In the genomic region with DNA sequence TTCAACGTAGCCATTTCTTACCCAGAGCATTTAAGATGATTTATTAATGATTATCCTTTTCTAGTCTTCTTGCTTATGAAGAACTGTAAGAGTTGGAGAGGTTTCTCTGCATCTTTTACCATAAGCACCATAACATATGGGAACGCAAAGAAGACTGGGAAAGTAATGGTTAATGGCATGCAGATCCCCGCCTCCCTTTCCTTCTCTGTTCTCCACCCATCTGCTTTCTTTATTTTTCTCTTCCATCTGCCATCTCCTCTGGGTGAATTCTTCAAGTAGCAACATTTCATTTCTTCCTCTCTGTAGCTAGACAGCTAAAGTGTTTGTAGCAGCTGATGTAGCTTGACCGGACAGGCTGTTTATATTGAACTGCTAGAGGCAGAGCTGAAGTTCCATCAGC, we compare ENCODE assay signal across 21 mouse cellular contexts. TPM values are rescaled to one million over a fixed set of nuclear protein-coding genes. Genes with fewer than 3 reads are reported as not detected.
"Had no signal": no experiment of that assay in that cellular context is flagged by ENCODE, and none has a peak within 500 bp of the region (broad histone marks: within the 10 kb centered on the region; RNA-seq: fewer than 3 reads in every experiment).

No protein-coding gene starts in this region.

- H3K4me1 ChIP-seq: limb, embryonic 15.5 days; liver, embryonic 15.5 days; lung, embryonic 15.5 days; midbrain, embryonic 10.5 days; midbrain, embryonic 13.5 days; neural tube, embryonic 13.5 days; stomach, embryonic 15.5 days had no signal

- H3K9me3 ChIP-seq: limb, embryonic 12.5 days; limb, embryonic 15.5 days; liver, embryonic 15.5 days; lung, embryonic 15.5 days; megakaryocyte, embryonic 14.5 days; midbrain, embryonic 10.5 days; midbrain, embryonic 13.5 days; neural tube, embryonic 13.5 days; stomach, embryonic 15.5 days had no signal

- DNase-seq: kidney, adult 9 months; kidney, postnatal 14 days; lung, adult 18-20 months; lung, postnatal 36 days; retina, postnatal 1 day; right cerebral cortex, postnatal 25 days; spleen, adult 18-20 months; thymus, postnatal 25 days had no signal

- ATAC-seq: midbrain, embryonic 13.5 days; midbrain, embryonic 16.5 days had no signal

- H3K27ac ChIP-seq: limb, embryonic 12.5 days; limb, embryonic 15.5 days; liver, embryonic 15.5 days; lung, embryonic 15.5 days; midbrain, embryonic 10.5 days; midbrain, embryonic 13.5 days; neural tube, embryonic 13.5 days; stomach, embryonic 15.5 days had no signal

- H3K4me2 ChIP-seq: limb, embryonic 12.5 days; limb, embryonic 15.5 days; liver, embryonic 11.5 days; liver, embryonic 15.5 days; lung, embryonic 15.5 days; midbrain, embryonic 13.5 days; neural tube, embryonic 13.5 days; stomach, embryonic 15.5 days had no signal

- H3K4me3 ChIP-seq: limb, embryonic 12.5 days; limb, embryonic 15.5 days; liver, embryonic 15.5 days; lung, embryonic 15.5 days; megakaryocyte, embryonic 14.5 days; midbrain, embryonic 10.5 days; midbrain, embryonic 13.5 days; myocyte; neural tube, embryonic 13.5 days; stomach, embryonic 15.5 days had no signal

- H3K9ac ChIP-seq: limb, embryonic 12.5 days; limb, embryonic 15.5 days; liver, embryonic 15.5 days; lung, embryonic 15.5 days; midbrain, embryonic 13.5 days; neural tube, embryonic 13.5 days; stomach, embryonic 15.5 days had no signal

- H3K27me3 ChIP-seq: limb, embryonic 12.5 days; limb, embryonic 15.5 days; liver, embryonic 15.5 days; lung, embryonic 15.5 days; megakaryocyte, embryonic 14.5 days; midbrain, embryonic 13.5 days; neural tube, embryonic 13.5 days; stomach, embryonic 15.5 days had no signal

RNA-seq across cellular contexts. Expression of gene Cavin1, which starts 53.3 kb away (rescaled TPM):
- total RNA-seq: monocyte, adult 5-6 weeks had no signal

RNA-seq across cellular contexts. Expression of gene Hsd17b1, which starts 54.2 kb away (rescaled TPM):
- total RNA-seq: monocyte, adult 5-6 weeks had no signal
- polyA plus RNA-seq: limb, embryonic 12.5 days; midbrain, embryonic 10.5 days; midbrain, embryonic 13.5 days had no signal
